In the genomic region with DNA sequence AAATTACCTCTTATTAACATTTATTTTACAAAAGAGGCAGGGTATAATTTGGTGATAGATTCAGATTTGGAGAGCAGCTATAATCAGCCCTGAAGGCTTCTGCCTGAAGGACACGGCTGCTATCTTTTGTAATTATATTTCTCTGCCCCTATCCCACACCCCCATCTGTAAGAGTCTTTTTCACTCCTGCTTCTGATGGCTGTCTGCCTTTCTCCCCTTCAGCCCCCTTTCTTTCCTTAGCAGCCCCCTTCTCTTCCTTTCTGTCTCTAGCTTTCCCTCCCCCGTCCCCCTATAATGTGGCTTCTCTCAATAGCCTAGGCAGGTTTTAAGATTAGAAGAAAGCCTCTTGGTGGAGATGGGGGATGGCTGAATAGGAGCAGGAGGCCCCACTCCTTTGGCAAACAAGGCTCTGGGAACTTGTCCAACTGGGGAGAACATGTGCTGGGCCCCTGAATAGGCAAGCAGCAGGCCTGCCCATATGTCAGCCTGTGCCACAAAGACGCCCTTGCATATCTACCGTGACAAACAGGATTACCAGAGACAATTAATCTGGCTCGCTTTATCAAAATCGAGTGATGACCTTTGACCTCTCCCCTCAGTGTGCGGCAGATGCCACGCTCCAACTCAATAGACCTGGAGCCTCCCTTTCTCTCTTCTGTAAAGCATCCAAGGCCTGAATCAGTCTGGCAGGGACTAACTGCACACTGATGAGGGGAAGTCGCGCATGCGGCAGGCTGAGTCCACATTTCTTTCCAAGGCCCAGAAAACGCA, we compare ENCODE assay signal across 9 mouse cellular contexts.
A peak's percentile ranks its signal among the peaks of the same experiment; 100 is the strongest.
DNase-seq lines count a peak whose midpoint lies in the region; ATAC-seq lines count a peak whose summit lies in the region.
"Had no signal": no experiment of that assay in that cellular context is flagged by ENCODE, and none has a peak within 500 bp of the region (broad histone marks: within the 10 kb centered on the region; RNA-seq: fewer than 3 reads in every experiment).

No protein-coding gene starts in this region.

- no peaks in the 10 kb centered on the region for H3K27me3 ChIP-seq in heart, embryonic 15.5 days
- no peaks in the 10 kb centered on the region for H3K27me3 ChIP-seq in midbrain, embryonic 15.5 days (replicated peaks)
- H3K27me3 ChIP-seq in stomach, embryonic 16.5 days (ENCODE audit: control insufficient read depth, insufficient read depth, low read length) = no peaks in the 10 kb centered on the region
- H3K27me3 ChIP-seq: liver, embryonic 15.5 days had no signal

- no peak overlapping the region for H3K4me2 ChIP-seq in heart, embryonic 15.5 days
- H3K4me2 ChIP-seq in midbrain, embryonic 15.5 days = no peak overlapping the region
- H3K4me2 ChIP-seq in stomach, embryonic 16.5 days (ENCODE audit: low read depth, low read length) = peak overlapping the region; percentile 0; the same call in 1 of the 2 replicates
- H3K4me2 ChIP-seq: liver, embryonic 15.5 days had no signal

- DNase-seq in embryo, embryonic 10 days (ENCODE audit: low spot score) = peak; percentile 91
- peak; percentile 87 to 95 for DNase-seq in layer of hippocampus, postnatal 14 days (ENCODE audit: low spot score in 2 of 2)
- no peak for DNase-seq in thymus, adult 18-20 months

- H3K36me3 ChIP-seq in heart, embryonic 15.5 days = no peaks in the 10 kb centered on the region
- no peaks in the 10 kb centered on the region for H3K36me3 ChIP-seq in midbrain, embryonic 15.5 days (replicated peaks)
- H3K36me3 ChIP-seq in stomach, embryonic 16.5 days (ENCODE audit: control insufficient read depth, insufficient read depth, low read length) = no peaks in the 10 kb centered on the region
- H3K36me3 ChIP-seq: liver, embryonic 15.5 days had no signal

- H3K9ac ChIP-seq in heart, embryonic 15.5 days = no peak overlapping the region
- no peak overlapping the region for H3K9ac ChIP-seq in midbrain, embryonic 15.5 days
- 0 out of 2 replicates have a peak overlapping the region, but pooled peaks have one; percentile 38 for H3K9ac ChIP-seq in stomach, embryonic 16.5 days (ENCODE audit: low read length)
- H3K9ac ChIP-seq: liver, embryonic 15.5 days had no signal

- WGBS in heart, embryonic 15.5 days = 26% methylated on average over 12 of the region's 12 CpGs
- 10% methylated on average over 12 of the region's 12 CpGs for WGBS in midbrain, embryonic 15.5 days
- WGBS in stomach, embryonic 16.5 days = 29% methylated on average over 12 of the region's 12 CpGs

- H3K4me3 ChIP-seq in heart, embryonic 15.5 days = no peak overlapping the region
- no peak overlapping the region for H3K4me3 ChIP-seq in midbrain, embryonic 15.5 days
- H3K4me3 ChIP-seq in stomach, embryonic 16.5 days (replicated peaks; ENCODE audit: low read length) = no peak overlapping the region
- H3K4me3 ChIP-seq: liver, embryonic 15.5 days had no signal

- peak overlapping the region; percentile 41 for H3K27ac ChIP-seq in heart, embryonic 15.5 days
- H3K27ac ChIP-seq in midbrain, embryonic 15.5 days = peak overlapping the region; percentile 48
- peak overlapping the region; percentile 16; the same call in 1 of the 2 replicates for H3K27ac ChIP-seq in stomach, embryonic 16.5 days (ENCODE audit: low read length)
- H3K27ac ChIP-seq: liver, embryonic 15.5 days had no signal

- H3K9me3 ChIP-seq in heart, embryonic 15.5 days (replicated peaks) = no peaks in the 10 kb centered on the region
- H3K9me3 ChIP-seq in midbrain, embryonic 15.5 days = no peaks in the 10 kb centered on the region; the same call in 1 of the 2 replicates
- H3K9me3 ChIP-seq in stomach, embryonic 16.5 days (replicated peaks; ENCODE audit: control insufficient read depth, low read length) = no peaks in the 10 kb centered on the region
- H3K9me3 ChIP-seq: liver, embryonic 15.5 days had no signal

- H3K4me1 ChIP-seq in heart, embryonic 15.5 days (replicated peaks) = peaks cover 19% of the 10 kb centered on the region
- H3K4me1 ChIP-seq in midbrain, embryonic 15.5 days = 0 out of 2 replicates have a peak, but pooled peaks cover 4% of the 10 kb centered on the region
- H3K4me1 ChIP-seq in stomach, embryonic 16.5 days (ENCODE audit: control insufficient read depth, insufficient read depth, low read length) = peaks cover 9% of the 10 kb centered on the region
- H3K4me1 ChIP-seq: liver, embryonic 15.5 days had no signal

- peak; percentile 92 for ATAC-seq in cerebellum, adult (ENCODE audit: insufficient number of reproducible peaks, low FRiP score, low TSS enrichment)
- ATAC-seq in heart, embryonic 15.5 days (replicated peaks; ENCODE audit: insufficient number of reproducible peaks, insufficient read depth, low FRiP score, low read depth) = peak; percentile 76
- ATAC-seq in midbrain, embryonic 15.5 days (replicated peaks) = peak; percentile 97
- peak; percentile 95 for ATAC-seq in stomach, embryonic 16.5 days (ENCODE audit: insufficient read depth, low FRiP score)
- no peak for ATAC-seq in megakaryocyte, adult 5-6 weeks (ENCODE audit: poor library complexity, severe bottlenecking)

Comparison
In these comparisons a context has a peak if more than half of its experiments do, and no peak if none do; other contexts are left out.
1. DNase-seq: peak in embryo, embryonic 10 days (single experiment) and layer of hippocampus, postnatal 14 days (2 of 2); none in thymus, adult 18-20 months (0 of 2).
2. Peak in every context shown above with its lines, with median percentiles within 50 percentile points of each other: H3K27ac ChIP-seq.